Mouse (Mus musculus): ENCODE data around the gene Znrd1as. TPM values are rescaled to one million over a fixed set of nuclear protein-coding genes. Genes with fewer than 3 reads are reported as not detected.

Gene Znrd1as
- total and polyA plus RNA-seq, 2 experiments from 2014 or later: 2.0 to 2.6 TPM

DNA sequence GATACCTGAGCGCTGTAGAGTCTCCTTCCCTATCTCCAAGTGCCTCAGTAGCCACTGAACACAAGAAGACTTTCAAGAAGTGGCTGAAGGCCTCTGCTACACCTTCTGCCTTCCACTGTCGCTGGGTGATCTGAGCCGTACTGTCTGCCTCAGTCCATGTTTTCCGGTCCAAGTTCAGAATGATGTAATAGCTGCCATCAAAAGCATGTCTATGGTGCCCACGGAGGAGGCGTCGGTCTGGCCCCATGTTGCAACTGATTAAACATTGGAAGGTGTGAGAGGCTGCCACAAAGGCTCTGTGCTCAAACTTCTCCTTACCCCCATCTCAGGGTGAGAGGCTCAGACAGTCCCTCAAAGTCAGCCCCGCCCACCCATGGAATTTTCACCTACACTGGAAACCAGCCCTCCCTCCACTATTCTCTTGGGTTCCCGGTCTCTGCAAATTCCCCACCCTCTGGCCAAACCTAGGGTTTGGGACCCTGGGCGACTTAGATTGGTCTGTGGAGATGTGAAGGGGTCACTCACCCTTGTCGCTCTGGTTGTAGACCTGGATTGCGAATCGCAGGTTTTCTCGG is 12.0 kb downstream of the Znrd1as start:
- 88% methylated on average over 14 of the region's 14 CpGs for WGBS
- Histone ChIP-seq H3K27ac (ENCODE audit: low read depth, low read length) (no peak overlapping the region), H3K9me3 (ENCODE audit: low read length) (no peaks in the 10 kb centered on the region)

DNA sequence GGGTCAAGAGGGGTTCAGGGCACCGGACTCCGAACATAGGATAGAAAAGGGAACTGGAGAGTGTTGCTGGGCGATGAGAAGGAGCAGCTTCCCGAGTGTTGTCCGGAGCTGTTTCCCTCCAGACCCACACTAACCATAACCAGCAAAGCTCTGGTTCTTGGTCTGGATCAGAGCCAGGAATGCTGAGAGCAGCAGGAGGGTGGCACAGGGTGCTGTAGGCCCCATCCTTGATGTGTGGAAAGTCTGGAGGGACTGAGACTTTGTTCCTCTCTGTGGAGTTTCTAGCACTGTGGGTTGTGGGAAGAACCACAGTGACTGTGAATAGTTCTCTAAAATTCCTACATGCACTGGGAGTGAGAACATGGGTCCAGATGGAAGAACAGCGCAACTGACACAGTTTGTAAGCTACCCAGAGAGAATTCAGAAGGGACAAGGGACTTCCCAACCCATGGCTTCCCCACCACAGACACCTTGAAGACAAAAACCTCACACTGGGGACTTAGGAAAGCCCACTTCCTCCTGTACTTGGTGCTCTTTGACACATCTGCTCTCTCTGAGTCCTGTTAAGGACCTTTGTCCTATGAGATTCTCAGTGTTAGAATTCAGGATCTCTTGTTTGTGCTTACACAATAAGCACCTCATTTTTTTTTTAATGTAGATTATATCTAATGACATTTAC is 12.9 kb downstream of the Znrd1as start:
- TF ChIP-seq CTCF (IDR thresholded peaks at IDR 0.05; ENCODE audit: low read depth): no peak
- H3K36me3 ChIP-seq (ENCODE audit: insufficient read depth): no peaks in the 10 kb centered on the region
- WGBS: 87% methylated on average over 6 of the region's 6 CpGs
- H3K4me2 ChIP-seq (ENCODE audit: low read depth): no peak overlapping the region
- no peaks in the 10 kb centered on the region for H3K9me3 ChIP-seq (ENCODE audit: low read length)
- H3K9ac ChIP-seq: no peak overlapping the region
- H3K27me3 ChIP-seq (ENCODE audit: insufficient read depth, low read length): no peaks in the 10 kb centered on the region
- no peak for DNase-seq
- H3K4me1 ChIP-seq (ENCODE audit: insufficient read depth): no peaks in the 10 kb centered on the region
- no peak overlapping the region for H3K4me3 ChIP-seq (ENCODE audit: low read depth, low read length)
- ATAC-seq: no peak
- no peak overlapping the region for H3K27ac ChIP-seq (ENCODE audit: low read depth, low read length)

More for the DNA sequence above, 12.0 kb downstream of the Znrd1as start:
- no peak for DNase-seq
- no peak for TF ChIP-seq CTCF (IDR thresholded peaks at IDR 0.05; ENCODE audit: low read depth)
- H3K4me3 ChIP-seq (ENCODE audit: low read depth, low read length): no peak overlapping the region
- H3K36me3 ChIP-seq (ENCODE audit: insufficient read depth): no peaks in the 10 kb centered on the region
- no peaks in the 10 kb centered on the region for H3K4me1 ChIP-seq (ENCODE audit: insufficient read depth)
- no peak overlapping the region for H3K9ac ChIP-seq
- H3K4me2 ChIP-seq (ENCODE audit: low read depth): no peak overlapping the region
- no peak for ATAC-seq
- no peaks in the 10 kb centered on the region for H3K27me3 ChIP-seq (ENCODE audit: insufficient read depth, low read length)

DNA sequence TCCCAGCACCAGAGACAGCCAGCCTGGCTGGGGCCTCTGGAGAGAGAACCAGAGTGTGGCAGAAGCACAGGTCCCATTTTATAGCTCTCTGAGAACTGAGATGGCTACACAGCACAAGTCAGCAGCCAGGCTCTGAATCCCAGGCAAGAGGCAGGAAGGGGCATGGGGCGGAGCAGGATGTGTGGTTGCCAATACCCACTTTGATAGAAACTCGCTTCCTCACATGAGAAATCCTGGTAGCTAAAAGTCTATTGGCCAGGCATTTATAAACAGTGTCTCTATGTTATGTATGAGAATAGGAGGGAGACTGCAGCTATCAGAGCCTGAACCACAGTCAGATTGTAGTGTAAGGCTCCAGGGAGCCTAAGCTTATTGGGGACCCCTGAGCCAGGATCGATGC is 14.4 kb downstream of the Znrd1as start:
- H3K27me3 ChIP-seq (ENCODE audit: insufficient read depth, low read length): no peaks in the 10 kb centered on the region
- no peak for DNase-seq
- no peaks in the 10 kb centered on the region for H3K4me1 ChIP-seq (ENCODE audit: insufficient read depth)
- no peak overlapping the region for H3K27ac ChIP-seq (ENCODE audit: low read depth, low read length)
- no peak overlapping the region for H3K4me2 ChIP-seq (ENCODE audit: low read depth)
- H3K4me3 ChIP-seq (ENCODE audit: low read depth, low read length): no peak overlapping the region
- TF ChIP-seq CTCF (IDR thresholded peaks at IDR 0.05; ENCODE audit: low read depth): no peak
- no peaks in the 10 kb centered on the region for H3K36me3 ChIP-seq (ENCODE audit: insufficient read depth)
- no peak for ATAC-seq
- no peaks in the 10 kb centered on the region for H3K9me3 ChIP-seq (ENCODE audit: low read length)
- no peak overlapping the region for H3K9ac ChIP-seq
- WGBS: 82% methylated on average over 3 of the region's 3 CpGs

DNA sequence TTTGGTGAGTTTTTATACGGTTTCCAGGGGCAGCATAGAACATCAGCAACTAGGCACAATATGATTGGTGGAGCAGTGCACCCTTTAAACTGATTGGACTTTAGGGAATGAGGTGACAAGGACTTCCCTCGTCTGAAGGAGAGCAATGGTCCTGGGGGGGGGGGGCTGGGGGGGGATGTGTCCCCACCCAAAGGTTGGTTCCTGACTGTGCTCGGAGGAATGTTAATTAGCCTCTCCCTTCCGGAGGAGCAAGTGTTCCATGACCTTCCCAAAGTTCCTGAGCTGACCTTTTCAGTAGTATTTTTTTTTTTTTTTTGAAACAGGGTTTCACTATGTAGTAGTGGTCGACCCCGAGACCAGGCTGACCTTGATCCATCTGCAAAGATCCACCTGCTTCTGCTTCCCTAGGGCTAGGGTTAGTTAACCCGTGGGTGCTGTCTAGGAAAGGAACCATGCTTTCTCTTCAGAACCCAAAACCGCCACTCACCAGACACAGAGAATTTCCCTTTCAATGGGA is 14.9 kb downstream of the Znrd1as start:
- no peak for DNase-seq
- Histone ChIP-seq H3K4me1 (ENCODE audit: insufficient read depth) (no peaks in the 10 kb centered on the region), H3K36me3 (ENCODE audit: insufficient read depth) (no peaks in the 10 kb centered on the region), H3K4me2 (ENCODE audit: low read depth) (no peak overlapping the region), H3K27me3 (ENCODE audit: insufficient read depth, low read length) (no peaks in the 10 kb centered on the region), H3K9me3 (ENCODE audit: low read length) (no peaks in the 10 kb centered on the region), H3K9ac (no peak overlapping the region), H3K4me3 (ENCODE audit: low read depth, low read length) (no peak overlapping the region), H3K27ac (ENCODE audit: low read depth, low read length) (no peak overlapping the region)
- TF ChIP-seq CTCF (IDR thresholded peaks at IDR 0.05; ENCODE audit: low read depth): no peak
- no peak for ATAC-seq
- WGBS: 73% methylated on average over 8 of the region's 8 CpGs

DNA sequence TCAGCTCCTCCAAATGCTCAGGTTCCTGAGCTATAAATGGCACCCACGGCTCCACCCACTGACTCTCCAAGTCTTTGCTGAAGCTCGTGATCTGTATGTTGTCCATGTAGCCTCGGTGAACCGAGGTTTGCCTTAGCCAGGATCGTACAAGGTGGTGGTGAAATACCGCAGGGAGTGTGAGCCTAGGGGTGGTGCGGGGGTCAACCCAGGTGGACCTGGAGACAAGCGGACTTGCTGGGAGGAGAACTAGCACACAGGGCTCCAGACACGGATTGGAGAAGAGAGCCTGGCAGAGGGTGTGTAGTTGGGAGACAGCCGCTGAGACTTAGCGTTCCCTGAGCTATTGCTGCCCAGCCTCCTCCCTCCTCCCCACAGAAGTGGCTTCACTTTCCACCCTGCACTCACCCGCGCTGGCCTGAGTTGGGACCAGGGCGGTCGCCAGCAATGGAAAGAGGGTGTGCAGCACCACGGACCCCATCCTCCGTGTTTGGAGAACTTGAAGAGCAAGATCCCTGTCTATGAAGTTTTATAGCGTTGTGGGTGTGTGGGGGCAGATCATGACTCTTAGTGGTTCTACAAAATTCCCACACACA is 22.9 kb downstream of the Znrd1as start, which contains the start of gene 2410137M14Rik:
2410137M14Rik (minus strand) TSS at position 17 of the 593 bp plus-strand sequence.
- H3K36me3 ChIP-seq (ENCODE audit: insufficient read depth): no peaks in the 10 kb centered on the region
- no peak for ATAC-seq
- H3K27me3 ChIP-seq (ENCODE audit: insufficient read depth, low read length): no peaks in the 10 kb centered on the region; the same call in 1 of the 2 replicates
- H3K9me3 ChIP-seq (ENCODE audit: low read length): no peaks in the 10 kb centered on the region
- no peak for DNase-seq
- no peak for TF ChIP-seq CTCF (IDR thresholded peaks at IDR 0.05; ENCODE audit: low read depth)
- H3K4me2 ChIP-seq (ENCODE audit: low read depth): no peak within 1 kb of the TSS
- 11% methylated on average over 18 of the region's 18 CpGs for WGBS
- H3K4me1 ChIP-seq (ENCODE audit: insufficient read depth): no peaks in the 10 kb centered on the region
- no peak within 1 kb of the TSS for H3K9ac ChIP-seq
- no peak within 1 kb of the TSS for H3K27ac ChIP-seq (ENCODE audit: low read depth, low read length)
- no peak within 1 kb of the TSS for H3K4me3 ChIP-seq (ENCODE audit: low read depth, low read length)

DNA sequence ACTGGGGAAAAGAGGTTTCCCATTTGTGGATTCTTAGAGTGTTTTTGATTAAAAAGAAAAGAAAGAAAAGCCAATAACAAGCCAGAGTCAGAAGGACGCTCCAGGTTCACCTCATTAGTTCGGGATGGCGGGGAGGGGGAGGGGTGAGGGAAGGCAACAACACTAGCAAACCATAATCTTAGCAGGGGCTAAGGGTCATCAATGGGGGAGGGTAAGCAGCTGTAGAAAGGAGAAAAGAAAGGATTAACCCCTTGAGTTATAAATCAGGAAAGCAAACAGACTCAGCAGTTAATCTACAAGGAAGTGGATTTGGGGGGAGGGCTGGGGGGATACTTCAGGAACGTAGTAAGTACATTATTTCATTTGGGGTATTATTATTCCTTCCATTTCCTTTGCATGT is 23.5 kb downstream of the Znrd1as start:
- ATAC-seq (no peak), DNase-seq (no peak)
- H3K4me2 ChIP-seq (ENCODE audit: low read depth): no peak overlapping the region
- no peaks in the 10 kb centered on the region; the same call in 1 of the 2 replicates for H3K27me3 ChIP-seq (ENCODE audit: insufficient read depth, low read length)
- no peaks in the 10 kb centered on the region for H3K36me3 ChIP-seq (ENCODE audit: insufficient read depth)
- no peaks in the 10 kb centered on the region for H3K4me1 ChIP-seq (ENCODE audit: insufficient read depth)
- WGBS: 6% methylated on average over 4 of the region's 4 CpGs
- no peak overlapping the region for H3K9ac ChIP-seq
- no peak for TF ChIP-seq CTCF (IDR thresholded peaks at IDR 0.05; ENCODE audit: low read depth)
- no peak overlapping the region for H3K4me3 ChIP-seq (ENCODE audit: low read depth, low read length)
- no peaks in the 10 kb centered on the region for H3K9me3 ChIP-seq (ENCODE audit: low read length)
- H3K27ac ChIP-seq (ENCODE audit: low read depth, low read length): no peak overlapping the region
